Mouse (Mus musculus) urinary bladder, postnatal 25 days (tissue): ENCODE data around the gene Rab3a.

Experiments
- DNase-seq: peaks from one replicate; pipeline ENCODE4 v3.0.0; 2022; ENCODE audit warnings: low spot score

Gene Rab3a

GRCm38 (mm10) chr8:70754043-70754870 lies at the start of gene Rab3a:
Rab3a (plus strand) TSS chr8:70754679.
- DNase-seq = peak; percentile 85

GRCm38 (mm10) chr8:70708281-70708680 lies 46.2 kb upstream of the Rab3a start:
- DNase-seq = no peak

- DNase-seq = no peak
These were observed 44.7 kb upstream of the Rab3a start for GRCm38 (mm10) chr8:70709794-70710193.

- no peak for DNase-seq
These were observed 44.2 kb upstream of the Rab3a start for GRCm38 (mm10) chr8:70710296-70710695.

- no peak for DNase-seq
These were observed 43.4 kb upstream of the Rab3a start for GRCm38 (mm10) chr8:70711041-70711440.

- DNase-seq = no peak
These were observed 40.5 kb upstream of the Rab3a start for GRCm38 (mm10) chr8:70713991-70714390.

GRCm38 (mm10) chr8:70715086-70715485 lies 39.4 kb upstream of the Rab3a start:
- DNase-seq = no peak

- no peak for DNase-seq
These were observed 37.7 kb upstream of the Rab3a start for GRCm38 (mm10) chr8:70716521-70717400.

- DNase-seq = peak; percentile 55
These were observed 36.2 kb upstream of the Rab3a start, which contains the start of gene Gm3336 for GRCm38 (mm10) chr8:70718297-70718696. Gm3336 (plus strand) TSS chr8:70718543.

- DNase-seq = no peak
These were observed 34.6 kb upstream of the Rab3a start for GRCm38 (mm10) chr8:70719796-70720270.

- peak; percentile 73 for DNase-seq
These were observed 33.7 kb upstream of the Rab3a start for GRCm38 (mm10) chr8:70720739-70721138.

- no peak for DNase-seq
These were observed 32.9 kb upstream of the Rab3a start for GRCm38 (mm10) chr8:70721601-70722000.

GRCm38 (mm10) chr8:70723486-70724210 lies 30.8 kb upstream of the Rab3a start, which contains the start of gene Pde4c:
Pde4c (plus strand) TSS chr8:70723720.
- DNase-seq = no peak

- DNase-seq = no peak
These were observed 30.3 kb upstream of the Rab3a start for GRCm38 (mm10) chr8:70724216-70724615.

- DNase-seq = no peak
These were observed 28.6 kb upstream of the Rab3a start for GRCm38 (mm10) chr8:70725792-70726447.

- DNase-seq = no peak
These were observed 27.8 kb upstream of the Rab3a start for GRCm38 (mm10) chr8:70726721-70727120.

GRCm38 (mm10) chr8:70729808-70730475 lies 24.5 kb upstream of the Rab3a start:
- DNase-seq = no peak

- no peak for DNase-seq
These were observed 23.5 kb upstream of the Rab3a start for GRCm38 (mm10) chr8:70730956-70731355.

- no peak for DNase-seq
These were observed 16.8 kb upstream of the Rab3a start for GRCm38 (mm10) chr8:70737705-70738104.

- DNase-seq = no peak
These were observed 16.3 kb upstream of the Rab3a start for GRCm38 (mm10) chr8:70738211-70738610.

GRCm38 (mm10) chr8:70741661-70742060 lies 12.8 kb upstream of the Rab3a start:
- DNase-seq = no peak
